Mouse (Mus musculus) intestine, postnatal 0 days (tissue): ENCODE data around the gene Ppp1ca. TPM values are rescaled to one million over a fixed set of nuclear protein-coding genes. Genes with fewer than 3 reads are reported as not detected.

Experiments
- ATAC-seq: fragments of 200-750 bp; cut with Nextera tagmentation; 2 replicates; pipeline ENCODE4 v1.8.0; 2017; ENCODE audit warnings: mild to moderate bottlenecking, moderate TSS enrichment, moderate library complexity
- H3K27ac ChIP-seq: fragments of 300-500 bp; sonication (generic); 2 replicates; pipeline ENCODE4 v1.5.1; 2014; ENCODE audit warnings: mild to moderate bottlenecking, low read depth, low read length, moderate library complexity
- H3K27me3 ChIP-seq: fragments of 300-500 bp; sonication (generic); replicated peaks from 2 replicates; pipeline ENCODE4 v1.6.1; 2014; ENCODE audit warnings: low read length, mixed read lengths; ENCODE audit not compliant: control insufficient read depth, insufficient read depth
- H3K36me3 ChIP-seq: fragments of 300-500 bp; sonication (generic); 2 replicates; pipeline ENCODE4 v1.6.1; 2014; ENCODE audit warnings: mild to moderate bottlenecking, moderate library complexity; ENCODE audit not compliant: control insufficient read depth, insufficient read depth
- H3K4me1 ChIP-seq: fragments of 300-500 bp; sonication (generic); replicated peaks from 2 replicates; pipeline ENCODE4 v1.6.1; 2014; ENCODE audit warnings: antibody characterized with exemption, low read length, mixed read lengths; ENCODE audit not compliant: control insufficient read depth, insufficient read depth
- H3K4me2 ChIP-seq: fragments of 300-500 bp; sonication (generic); replicated peaks from 2 replicates; pipeline ENCODE4 v1.6.1; 2014; ENCODE audit warnings: low read depth, mild to moderate bottlenecking, moderate library complexity
- H3K4me3 ChIP-seq: fragments of 300-500 bp; sonication (generic); 2 replicates; pipeline ENCODE4 v1.5.1; 2014; ENCODE audit warnings: low read depth, low read length
- H3K9ac ChIP-seq: fragments of 300-500 bp; sonication (generic); 2 replicates; pipeline ENCODE4 v1.6.1; 2014; ENCODE audit warnings: mild to moderate bottlenecking, low read depth, low read length
- H3K9me3 ChIP-seq: fragments of 300-500 bp; sonication (generic); 2 replicates; pipeline ENCODE4 v1.6.1; 2016; ENCODE audit warnings: mixed run types; ENCODE audit not compliant: control insufficient read depth
- CTCF ChIP-seq: sonication (generic); IDR thresholded peaks from 2 replicates; pipeline ENCODE4 v1.5.1; 2016; ENCODE audit warnings: low read depth, mild to moderate bottlenecking, control low read depth, antibody characterized with exemption, moderate library complexity
- WGBS: fragments of 180-500 bp; shearing (Covaris S2); extraction: QIAGEN DNeasy Blood & Tissue Kit; methylation state at CpG from one replicate; pipeline ENCODE4 v1.1.7; 2014; 5-methylcytosine and 5-hydroxymethylcytosine counted together
- polyA plus RNA-seq: library from polyadenylated mRNA; unstranded; fragments of >200 nt; fragmentation: Nextera tagmentation; extraction: Ambion mirVana; gene quantifications from 2 replicates; pipeline ENCODE4 v1.2.1, GENCODE M21; 2015

Ppp1ca gene
- polyA plus RNA-seq, 1 experiment from 2014 or later, result 382 TPM

DNA sequence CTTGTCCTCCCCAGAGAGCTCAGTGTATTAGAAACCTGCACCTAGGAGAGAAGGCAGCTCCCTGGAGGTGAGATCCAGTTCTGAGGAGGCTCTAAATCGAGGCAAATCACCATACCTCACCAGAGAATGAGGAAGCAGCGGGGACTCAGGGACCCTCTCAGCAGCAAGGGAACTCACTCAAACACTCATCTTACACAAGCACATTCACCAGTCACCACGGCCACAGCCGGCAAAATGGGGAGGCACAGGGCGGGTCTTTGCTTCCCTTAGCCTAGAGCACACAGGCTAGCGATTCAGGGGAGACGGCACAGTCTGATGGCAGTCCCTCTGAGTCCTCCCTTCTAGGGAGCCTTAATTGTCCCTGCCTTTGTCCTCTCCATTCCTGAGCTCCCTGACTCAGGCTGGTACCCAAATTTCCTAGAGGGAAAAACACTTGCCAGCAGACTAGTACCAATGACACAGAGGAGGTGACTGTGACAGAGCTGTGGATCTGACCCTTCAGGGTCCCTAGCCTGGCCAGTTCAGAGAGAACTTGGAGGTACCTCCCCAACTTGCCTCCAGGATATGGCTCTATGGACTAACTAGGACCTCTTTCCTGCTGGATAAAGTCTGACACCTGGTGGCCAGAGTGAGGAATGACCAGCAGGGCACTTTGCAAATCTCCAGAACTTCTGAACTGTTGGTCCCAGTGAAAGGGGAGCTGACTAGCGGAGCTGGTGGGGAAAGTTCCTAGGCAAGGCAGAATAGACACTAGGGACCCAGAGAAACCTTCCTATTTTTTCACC, 36.2 kb downstream of the Ppp1ca start:
- TF ChIP-seq CTCF, result peak; percentile 97
- Histone ChIP-seq H3K9me3 (no peaks in the 10 kb centered on the region), H3K27ac (no peak overlapping the region), H3K4me3 (no peak overlapping the region), H3K4me2 (0 out of 2 replicates have a peak overlapping the region, but pooled peaks have one; percentile 1), H3K36me3 (no peaks in the 10 kb centered on the region), H3K4me1 (peaks cover 7% of the 10 kb centered on the region), H3K27me3 (no peaks in the 10 kb centered on the region), H3K9ac (no peak overlapping the region)
- WGBS, result 20% methylated on average over 8 of the region's 8 CpGs
- no peak for ATAC-seq

GRCm38 (mm10) chr19:4228891-4229290, 37.0 kb downstream of the Ppp1ca start:
- no peak for ATAC-seq
- WGBS, result 38% methylated on average over 4 of the region's 4 CpGs
- peaks cover 7% of the 10 kb centered on the region for H3K4me1 ChIP-seq
- H3K27me3 ChIP-seq, result no peaks in the 10 kb centered on the region
- no peak overlapping the region for H3K9ac ChIP-seq
- no peak overlapping the region for H3K4me3 ChIP-seq
- no peaks in the 10 kb centered on the region for H3K9me3 ChIP-seq
- H3K27ac ChIP-seq, result no peak overlapping the region
- no peak for TF ChIP-seq CTCF
- H3K36me3 ChIP-seq, result no peaks in the 10 kb centered on the region
- H3K4me2 ChIP-seq, result 0 out of 2 replicates have a peak overlapping the region, but pooled peaks have one; percentile 1

DNA sequence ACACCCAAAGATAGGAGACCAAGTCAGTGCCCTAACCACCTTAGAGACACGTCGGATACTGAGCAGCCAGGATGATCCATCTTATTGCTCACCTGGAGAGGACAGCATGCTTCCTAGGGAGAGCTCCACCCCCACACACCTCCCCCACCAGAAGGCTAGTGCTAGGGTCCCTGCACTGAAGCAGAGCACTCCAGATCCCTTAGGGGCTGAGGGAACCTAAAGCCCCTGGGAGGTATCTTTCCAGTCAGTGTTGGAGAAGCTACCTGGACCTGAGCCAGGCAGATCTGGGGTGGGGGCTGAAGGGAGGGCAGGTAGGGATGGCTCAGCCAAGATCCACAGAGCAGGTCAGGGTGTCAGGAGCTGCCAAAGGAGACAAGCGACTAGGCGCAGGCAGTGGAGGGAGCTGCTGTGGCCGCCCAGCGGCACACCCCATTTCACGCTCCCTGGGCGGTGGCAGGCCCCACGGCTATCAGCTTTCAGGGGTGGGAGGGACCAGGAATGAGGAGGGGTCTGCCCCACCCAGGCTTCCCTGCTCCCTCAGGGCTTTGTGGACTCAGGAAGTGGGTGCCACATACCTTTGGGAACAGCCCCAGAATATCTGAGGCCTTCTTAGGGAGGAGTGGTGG, 37.7 kb downstream of the Ppp1ca start:
- H3K4me3 ChIP-seq, result no peak overlapping the region
- no peak overlapping the region for H3K9ac ChIP-seq
- H3K27me3 ChIP-seq, result no peaks in the 10 kb centered on the region
- H3K27ac ChIP-seq, result no peak overlapping the region
- no peaks in the 10 kb centered on the region for H3K36me3 ChIP-seq
- 38% methylated on average over 9 of the region's 9 CpGs for WGBS
- no peaks in the 10 kb centered on the region for H3K9me3 ChIP-seq
- no peak overlapping the region for H3K4me2 ChIP-seq
- ATAC-seq, result no peak
- no peak for TF ChIP-seq CTCF
- H3K4me1 ChIP-seq, result peaks cover 7% of the 10 kb centered on the region

DNA sequence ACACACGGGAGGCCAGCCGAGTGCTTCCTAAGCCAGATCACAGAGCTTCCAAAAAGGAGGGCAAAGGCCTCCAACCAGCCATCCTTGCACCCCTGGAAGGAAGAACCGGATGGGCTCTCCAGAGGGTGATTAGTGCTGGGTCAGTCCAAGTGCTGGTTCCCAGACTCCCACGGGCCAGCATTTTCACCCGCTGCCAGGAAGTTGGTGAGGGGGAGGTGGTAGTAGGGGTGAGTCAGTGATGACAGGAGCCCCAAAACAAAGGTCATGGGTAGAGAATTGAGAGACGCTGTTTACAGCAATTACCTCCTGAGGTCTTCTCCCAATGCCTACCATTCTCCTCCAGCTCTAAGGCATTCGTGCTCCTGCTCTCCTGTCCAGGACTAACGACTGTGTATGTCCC, 38.5 kb downstream of the Ppp1ca start:
- Histone ChIP-seq H3K4me1 (peaks cover 7% of the 10 kb centered on the region), H3K27me3 (no peaks in the 10 kb centered on the region), H3K9ac (no peak overlapping the region), H3K4me3 (no peak overlapping the region), H3K27ac (no peak overlapping the region), H3K4me2 (no peak overlapping the region), H3K36me3 (no peaks in the 10 kb centered on the region), H3K9me3 (no peaks in the 10 kb centered on the region)
- WGBS, result 62% methylated on average over 8 of the region's 8 CpGs
- TF ChIP-seq CTCF, result no peak
- ATAC-seq, result no peak

- Histone ChIP-seq H3K27ac (peak within 1 kb of the TSS; percentile 89), H3K4me2 (peak within 1 kb of the TSS; percentile 84), H3K4me3 (peak within 1 kb of the TSS; percentile 53), H3K9ac (peak within 1 kb of the TSS; percentile 63), H3K4me1 (peaks cover 7% of the 10 kb centered on the region), H3K36me3 (no peaks in the 10 kb centered on the region), H3K27me3 (no peaks in the 10 kb centered on the region), H3K9me3 (no peaks in the 10 kb centered on the region)
- 13% methylated on average over 26 of the region's 26 CpGs for WGBS
- TF ChIP-seq CTCF, result no peak
- peak; percentile 82 for ATAC-seq
Measured at GRCm38 (mm10) chr19:4231253-4232185, 39.7 kb downstream of the Ppp1ca start, which contains the start of gene Pold4. Gene Pold4 (plus strand): TSS chr19:4231899.

GRCm38 (mm10) chr19:4232186-4232572, 40.3 kb downstream of the Ppp1ca start:
- H3K4me1 ChIP-seq, result peaks cover 7% of the 10 kb centered on the region
- TF ChIP-seq CTCF, result no peak
- WGBS, result 18% methylated on average over 2 of the region's 2 CpGs
- H3K27ac ChIP-seq, result peak overlapping the region; percentile 89
- H3K4me2 ChIP-seq, result peak overlapping the region; percentile 84
- peak overlapping the region; percentile 63 for H3K9ac ChIP-seq
- H3K36me3 ChIP-seq, result no peaks in the 10 kb centered on the region
- peak overlapping the region; percentile 53 for H3K4me3 ChIP-seq
- no peaks in the 10 kb centered on the region for H3K9me3 ChIP-seq
- ATAC-seq, result peak; percentile 65
- no peaks in the 10 kb centered on the region for H3K27me3 ChIP-seq
